Mouse (Mus musculus) heart, postnatal 0 days (tissue): ENCODE results near the gene Rhbdl3. TPM values are rescaled to one million over a fixed set of nuclear protein-coding genes. Genes with fewer than 3 reads are reported as not detected.
"Not testable (repeated sequence)": the region's sequence is repeated elsewhere in the genome, so short reads cannot be mapped to it uniquely, and the experiment has no call there.

Source experiments
- ATAC-seq: fragments of 200-750 bp; cut with Nextera tagmentation; 2 replicates; pipeline ENCODE4 v1.8.0; 2017; ENCODE audit warnings: low read depth, moderate number of reproducible peaks, moderate library complexity; ENCODE audit not compliant: insufficient read depth
- DNase-seq: peaks from one replicate; pipeline ENCODE4 v3.0.0-alpha.2; 2016; ENCODE audit warnings: low spot score
- H3K27ac ChIP-seq: fragments of 300-500 bp; sonication (generic); 2 replicates; pipeline ENCODE4 v1.5.1; 2014; ENCODE audit warnings: low read depth, mild to moderate bottlenecking
- H3K27me3 ChIP-seq: fragments of 300-500 bp; sonication (generic); 2 replicates; pipeline ENCODE4 v1.6.1; 2014; ENCODE audit warnings: low read length, mixed read lengths; ENCODE audit not compliant: control insufficient read depth, insufficient read depth
- H3K36me3 ChIP-seq: fragments of 300-500 bp; sonication (generic); replicated peaks from 2 replicates; pipeline ENCODE4 v1.6.1; 2014; ENCODE audit warnings: low read length, mixed read lengths; ENCODE audit not compliant: control insufficient read depth, insufficient read depth
- H3K4me1 ChIP-seq: fragments of 300-500 bp; sonication (generic); 2 replicates; pipeline ENCODE4 v1.6.1; 2014; ENCODE audit warnings: antibody characterized with exemption; ENCODE audit not compliant: control insufficient read depth, insufficient read depth
- H3K4me2 ChIP-seq: fragments of 300-500 bp; sonication (generic); 2 replicates; pipeline ENCODE4 v1.6.1; 2014; ENCODE audit warnings: low read depth, mild to moderate bottlenecking, low read length, moderate library complexity
- H3K4me3 ChIP-seq: fragments of 300-500 bp; sonication (generic); 2 replicates; pipeline ENCODE4 v1.5.1; 2014; ENCODE audit warnings: low read depth, low read length
- H3K9ac ChIP-seq: fragments of 300-500 bp; sonication (generic); replicated peaks from 2 replicates; pipeline ENCODE4 v1.6.1; 2014; ENCODE audit warnings: low read depth, low read length, mixed read lengths
- H3K9me3 ChIP-seq: fragments of 300-500 bp; sonication (generic); replicated peaks from 2 replicates; pipeline ENCODE4 v1.6.1; 2016; ENCODE audit warnings: low read length; ENCODE audit not compliant: control insufficient read depth
- CTCF ChIP-seq: IDR thresholded peaks from 2 replicates; pipeline ENCODE4 v1.5.1; 2016; ENCODE audit warnings: antibody characterized with exemption, control low read depth, low read depth
- EP300 ChIP-seq: IDR thresholded peaks from 2 replicates; pipeline ENCODE4 v1.6.1; 2016; ENCODE audit warnings: antibody characterized with exemption, low read depth
- WGBS: fragments of 180-500 bp; shearing (Covaris S2); extraction: QIAGEN DNeasy Blood & Tissue Kit; methylation state at CpG from one replicate; pipeline ENCODE4 v1.1.7; 2014; 5-methylcytosine and 5-hydroxymethylcytosine counted together
- polyA plus RNA-seq: library from polyadenylated mRNA; unstranded; fragments of >200 nt; fragmentation: Nextera tagmentation; extraction: Ambion mirVana; gene quantifications from 2 replicates; pipeline ENCODE4 v1.2.1, GENCODE M21; 2015
- total RNA-seq: library from RNA; depleted of rRNA; stranded (reverse); fragments of >200 nt; gene quantifications from 2 replicates; pipeline ENCODE4 v1.2.3, GENCODE M21; 2014; ENCODE audit warnings: low replicate concordance

Gene Rhbdl3
- total and polyA plus RNA-seq, 2 experiments from 2014 or later, result 0.38 to 2.1 TPM

DNA sequence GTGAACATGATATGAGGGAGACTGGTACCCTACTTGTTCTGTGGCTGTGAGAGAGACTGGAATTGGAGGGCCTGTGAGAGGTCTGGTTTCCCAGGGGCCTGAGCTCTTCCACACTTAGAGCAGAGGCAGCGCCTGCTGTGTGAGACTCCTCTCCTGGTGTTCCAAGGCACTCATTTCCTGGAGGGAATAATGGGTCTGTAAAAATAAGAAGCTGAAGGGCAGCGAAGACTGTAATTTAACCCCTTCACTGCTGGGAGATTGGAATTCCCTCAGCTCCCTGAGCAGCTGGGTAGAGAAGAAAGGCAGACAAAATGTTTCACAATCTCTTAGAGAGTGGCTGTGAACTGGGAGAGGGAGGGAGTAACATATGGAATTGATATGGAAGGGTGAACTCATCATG is 41.8 kb downstream of the Rhbdl3 start:
- 14% methylated on average over 2 of the region's 2 CpGs for WGBS
- no peaks in the 10 kb centered on the region for H3K36me3 ChIP-seq
- no peaks in the 10 kb centered on the region for H3K9me3 ChIP-seq
- no peak overlapping the region for H3K4me3 ChIP-seq
- DNase-seq (no peak), ATAC-seq (no peak)
- no peak overlapping the region for H3K27ac ChIP-seq
- H3K4me1 ChIP-seq, result no peaks in the 10 kb centered on the region
- no peak overlapping the region for H3K9ac ChIP-seq
- H3K4me2 ChIP-seq, result no peak overlapping the region
- no peak for TF ChIP-seq EP300
- TF ChIP-seq CTCF, result no peak
- 0 out of 2 replicates have a peak, but pooled peaks cover 2% of the 10 kb centered on the region for H3K27me3 ChIP-seq

DNA sequence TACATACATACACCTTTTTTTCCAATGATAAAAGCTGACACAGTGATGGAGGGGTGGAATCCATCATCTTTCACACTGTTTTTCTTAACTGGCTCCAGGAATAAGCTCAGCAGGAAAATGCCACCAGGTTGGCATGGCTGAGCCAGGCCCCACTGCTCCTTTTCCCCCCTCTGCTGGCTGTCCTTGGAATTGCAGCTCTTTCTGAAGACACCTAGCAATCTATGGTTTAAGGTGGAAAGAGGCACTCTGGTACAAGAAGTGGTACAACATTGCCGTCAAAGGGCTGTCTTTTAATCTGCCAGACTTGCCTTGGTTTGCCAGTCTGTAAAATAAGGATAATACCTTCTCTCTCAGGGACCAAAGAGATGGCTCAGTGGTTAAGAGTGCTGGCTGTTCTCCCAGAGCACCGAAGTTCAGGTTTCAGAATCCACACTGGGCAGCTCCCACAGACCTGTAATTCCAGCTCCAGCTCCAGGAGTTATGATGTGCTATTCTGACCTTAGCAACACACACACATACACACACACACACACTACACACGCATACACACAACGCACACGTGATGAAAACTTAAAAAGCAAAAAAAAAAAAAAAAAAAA is 51.2 kb downstream of the Rhbdl3 start:
- no peak overlapping the region for H3K27ac ChIP-seq
- no peak overlapping the region for H3K4me2 ChIP-seq
- H3K9me3 ChIP-seq, result no peaks in the 10 kb centered on the region; the same call in 1 of the 2 replicates
- no peaks in the 10 kb centered on the region for H3K27me3 ChIP-seq
- no peaks in the 10 kb centered on the region for H3K36me3 ChIP-seq
- WGBS, result 61% methylated on average over 5 of the region's 5 CpGs
- no peak overlapping the region for H3K9ac ChIP-seq
- ATAC-seq (no peak), DNase-seq (peak; percentile 65)
- H3K4me1 ChIP-seq, result no peaks in the 10 kb centered on the region
- TF ChIP-seq EP300, result no peak
- TF ChIP-seq CTCF, result peak; percentile 96
- no peak overlapping the region for H3K4me3 ChIP-seq

DNA sequence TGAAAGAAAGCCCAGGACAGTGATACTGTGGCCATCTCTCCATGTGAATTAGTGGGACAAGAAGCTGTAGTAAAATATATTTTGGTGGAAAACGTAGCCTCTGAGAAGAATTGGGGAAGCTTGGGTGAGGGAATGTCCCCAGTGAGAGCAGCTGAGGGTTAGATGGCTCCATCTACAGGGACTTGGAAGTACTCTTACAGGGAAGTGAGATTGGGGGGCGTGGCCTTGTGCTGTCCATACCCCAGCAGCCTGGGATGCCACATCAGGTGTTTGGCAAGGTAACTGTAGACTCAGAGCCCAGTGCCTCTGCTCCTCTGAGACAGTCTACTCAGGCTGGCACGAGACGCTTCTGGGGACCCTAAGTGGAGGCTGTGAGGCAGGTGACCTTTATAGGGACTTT is 54.1 kb downstream of the Rhbdl3 start:
- 25% methylated on average over 4 of the region's 4 CpGs for WGBS
- ATAC-seq (no peak), DNase-seq (no peak)
- Histone ChIP-seq H3K9me3 (no peaks in the 10 kb centered on the region; the same call in 1 of the 2 replicates), H3K9ac (no peak overlapping the region), H3K4me3 (no peak overlapping the region), H3K27me3 (no peaks in the 10 kb centered on the region), H3K4me2 (no peak overlapping the region), H3K36me3 (0 out of 2 replicates have a peak, but pooled peaks cover 3% of the 10 kb centered on the region), H3K4me1 (no peaks in the 10 kb centered on the region), H3K27ac (no peak overlapping the region)
- TF ChIP-seq EP300 (no peak), CTCF (0 out of 2 replicates have a peak, but pooled peaks have one; percentile 17)

DNA sequence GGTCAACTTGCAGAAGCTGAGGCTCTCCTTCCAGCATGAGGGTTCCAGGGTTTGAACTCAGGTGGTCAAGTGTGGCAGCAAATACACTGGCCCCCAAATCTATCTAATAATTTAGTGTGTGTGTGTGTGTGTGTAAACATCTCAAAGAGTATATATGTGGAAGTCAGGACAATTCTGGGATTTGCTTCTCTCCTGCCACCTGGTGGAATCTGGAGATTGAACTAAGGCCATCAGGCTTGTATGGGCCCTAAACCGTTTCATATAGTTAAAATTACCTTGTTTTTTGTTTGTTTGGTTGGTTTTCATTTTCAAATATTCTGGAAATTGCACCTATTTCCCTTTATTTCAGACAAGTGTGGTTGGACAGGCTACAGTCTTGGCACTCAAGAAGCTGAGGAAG is 68.2 kb downstream of the Rhbdl3 start:
- ATAC-seq (no peak), DNase-seq (no peak)
- H3K27ac ChIP-seq, result no peak overlapping the region
- H3K4me2 ChIP-seq, result no peak overlapping the region
- no peaks in the 10 kb centered on the region for H3K27me3 ChIP-seq
- no peaks in the 10 kb centered on the region for H3K4me1 ChIP-seq
- TF ChIP-seq EP300, result no peak
- TF ChIP-seq CTCF, result 0 out of 2 replicates have a peak, but pooled peaks have one; percentile 15
- H3K36me3 ChIP-seq, result peaks cover 61% of the 10 kb centered on the region
- no peak overlapping the region for H3K4me3 ChIP-seq
- H3K9me3 ChIP-seq, result no peaks in the 10 kb centered on the region
- WGBS, result 71% methylated on average over 1 of the region's 1 CpGs
- H3K9ac ChIP-seq, result no peak overlapping the region

DNA sequence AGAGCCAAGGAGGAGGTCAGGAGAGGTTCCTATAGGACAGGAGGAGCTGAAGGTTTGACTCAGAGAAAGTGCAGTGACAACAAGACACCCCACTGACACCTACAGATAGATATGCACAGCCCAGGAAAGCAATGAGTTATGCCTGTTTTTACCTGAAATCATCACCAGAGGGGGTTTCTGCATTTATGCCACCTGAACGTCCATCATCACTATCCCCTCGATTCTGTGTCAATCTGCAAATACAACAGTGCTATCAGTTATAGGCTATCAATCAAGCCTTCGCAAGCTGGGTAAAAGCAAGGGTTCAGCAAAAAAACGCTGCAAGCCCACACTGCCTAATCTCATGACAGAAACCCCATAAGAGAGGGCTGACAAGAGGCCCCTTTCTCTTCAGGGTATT is 75.9 kb downstream of the Rhbdl3 start:
- Histone ChIP-seq H3K4me1 (0 out of 2 replicates have a peak, but pooled peaks cover 7% of the 10 kb centered on the region), H3K36me3 (peaks cover 31% of the 10 kb centered on the region), H3K4me2 (no peak overlapping the region), H3K4me3 (no peak overlapping the region; the same call in 1 of the 2 replicates), H3K27ac (no peak overlapping the region), H3K27me3 (no peaks in the 10 kb centered on the region), H3K9me3 (no peaks in the 10 kb centered on the region), H3K9ac (no peak overlapping the region)
- DNase-seq (no peak), ATAC-seq (no peak)
- 62% methylated on average over 4 of the region's 4 CpGs for WGBS
- TF ChIP-seq CTCF, result no peak
- TF ChIP-seq EP300, result no peak

DNA sequence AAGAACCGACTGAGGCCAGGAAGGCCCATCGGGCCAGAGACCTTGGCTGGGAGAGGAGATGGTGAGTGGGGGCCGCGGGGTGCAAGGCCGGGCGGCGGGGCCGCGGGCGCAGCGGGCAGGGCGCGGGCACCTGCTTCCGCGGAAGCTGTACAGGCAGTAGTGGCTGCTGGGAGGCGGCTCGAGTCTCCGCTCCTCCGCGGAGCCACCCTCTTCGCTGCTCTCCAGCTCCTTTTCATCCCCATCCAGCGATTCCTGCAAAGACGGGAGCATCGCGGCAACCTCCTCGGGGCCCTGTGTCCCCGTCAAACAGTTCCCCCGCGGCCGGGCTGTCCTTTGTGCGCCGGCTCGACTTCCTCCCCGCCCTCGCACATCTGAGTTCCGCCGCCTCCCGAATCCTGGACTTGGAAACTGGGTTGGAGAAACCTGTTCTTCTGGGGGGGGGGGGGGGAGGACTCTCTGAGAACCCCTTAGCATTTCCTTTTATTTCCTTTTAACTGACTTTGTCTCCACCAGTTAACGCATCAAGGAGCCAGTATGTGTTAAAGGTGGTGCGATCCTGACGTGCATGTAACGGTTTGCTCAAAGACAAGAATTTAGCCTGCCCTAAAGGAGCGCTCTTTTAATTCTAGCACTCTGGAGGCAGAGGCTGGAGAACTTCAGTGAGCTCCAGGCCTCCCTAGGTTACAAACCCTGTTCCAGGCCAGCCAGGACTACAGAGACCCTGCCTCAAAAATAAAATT is 77.2 kb downstream of the Rhbdl3 start, which contains the start of gene 5730455P16Rik:
TSS of gene 5730455P16Rik (minus strand) at position 323 of the 740 bp plus-strand sequence.
- DNase-seq (peak; percentile 74), ATAC-seq (peak; percentile 84)
- no peaks in the 10 kb centered on the region for H3K27me3 ChIP-seq
- H3K4me1 ChIP-seq, result 0 out of 2 replicates have a peak, but pooled peaks cover 7% of the 10 kb centered on the region
- H3K4me3 ChIP-seq, result peak within 1 kb of the TSS; percentile 93
- peak within 1 kb of the TSS; percentile 95 for H3K9ac ChIP-seq
- no peaks in the 10 kb centered on the region for H3K9me3 ChIP-seq
- TF ChIP-seq EP300 (no peak), CTCF (no peak)
- 1% methylated on average over 35 of the region's 43 CpGs for WGBS
- peak within 1 kb of the TSS; percentile 94 for H3K4me2 ChIP-seq
- peak within 1 kb of the TSS; percentile 80 for H3K27ac ChIP-seq
- peaks cover 26% of the 10 kb centered on the region for H3K36me3 ChIP-seq

DNA sequence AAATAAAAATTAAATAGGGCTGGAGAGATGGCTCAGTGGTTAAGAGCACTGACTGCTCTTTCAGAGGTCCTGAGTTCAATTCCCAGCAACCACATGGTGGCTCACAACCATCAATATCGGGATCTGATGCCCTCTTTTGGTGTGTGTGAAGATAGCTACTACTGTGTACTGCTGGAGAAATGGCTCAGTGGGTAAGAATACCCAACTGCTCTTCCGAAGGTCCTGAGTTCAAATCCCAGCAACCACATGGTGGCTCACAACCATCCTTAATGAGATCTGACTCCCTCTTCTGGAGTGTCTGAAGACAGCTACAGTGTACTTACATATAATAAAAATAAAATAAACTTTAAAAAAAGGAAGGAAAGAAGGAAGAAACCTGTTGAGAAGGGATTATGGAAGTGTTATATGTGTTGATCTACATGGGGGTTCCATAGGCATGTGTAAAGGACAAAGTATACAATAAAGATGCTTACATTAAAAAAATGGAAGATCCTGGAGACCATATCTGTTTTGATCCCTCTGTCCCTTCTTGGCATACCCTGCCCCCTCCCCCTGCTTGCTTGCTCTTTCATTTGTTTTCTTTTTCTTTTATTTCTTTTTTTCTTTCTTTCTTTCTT is 77.8 kb downstream of the Rhbdl3 start:
- not testable (repeated sequence) for DNase-seq, ATAC-seq, H3K9me3 ChIP-seq, H3K4me1 ChIP-seq, H3K27me3 ChIP-seq
- 56% methylated on average over 2 of the region's 2 CpGs for WGBS
- peaks cover 20% of the 10 kb centered on the region for H3K36me3 ChIP-seq
- H3K4me2 ChIP-seq, result peak overlapping the region; percentile 94
- H3K9ac ChIP-seq, result peak overlapping the region; percentile 95; the same call in 1 of the 2 replicates
- peak overlapping the region; percentile 93 for H3K4me3 ChIP-seq
- H3K27ac ChIP-seq, result peak overlapping the region; percentile 80

DNA sequence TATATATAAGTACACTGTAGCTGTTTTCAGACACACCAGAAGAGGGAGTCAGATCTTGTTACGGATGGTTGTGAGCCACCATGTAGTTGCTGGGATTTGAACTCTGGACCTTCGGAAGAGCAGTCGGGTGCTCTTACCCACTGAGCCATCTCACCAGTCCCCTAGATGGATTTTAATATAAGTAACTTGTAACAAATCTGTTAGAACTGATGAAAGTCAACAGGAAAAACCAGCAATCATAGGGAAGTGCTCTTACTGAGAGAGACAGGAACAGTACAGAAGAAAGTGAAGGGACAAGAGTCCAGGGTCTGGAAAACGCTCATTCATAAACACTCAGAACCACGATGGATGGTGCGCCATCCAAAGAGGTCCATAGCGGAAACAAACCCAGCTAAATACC is 78.5 kb downstream of the Rhbdl3 start:
- WGBS, result 93% methylated on average over 7 of the region's 7 CpGs

More for the DNA sequence above, 78.5 kb downstream of the Rhbdl3 start:
- H3K27me3 ChIP-seq, H3K4me3 ChIP-seq, DNase-seq, ATAC-seq, H3K9ac ChIP-seq, H3K4me1 ChIP-seq, H3K27ac ChIP-seq, H3K9me3 ChIP-seq, H3K4me2 ChIP-seq: not testable (repeated sequence)
- peaks cover 14% of the 10 kb centered on the region for H3K36me3 ChIP-seq
